7 mouse cellular contexts compared by ENCODE assay signal in genomic region chr7:102686944-102687501, GRCm38 (mm10). TPM values are rescaled to one million over a fixed set of nuclear protein-coding genes. Genes with fewer than 3 reads are reported as not detected.
DNase-seq lines count a peak whose midpoint lies in the region; ATAC-seq lines count a peak whose summit lies in the region.

Gene Trim68 (minus strand): TSS chr7:102687327.

- H3K4me2 ChIP-seq in embryonic facial prominence, embryonic 12.5 days (replicated peaks): peak within 1 kb of the TSS; percentile 53
- H3K4me2 ChIP-seq in limb, embryonic 11.5 days (ENCODE audit: low read depth, severe bottlenecking): peak within 1 kb of the TSS; percentile 58
- H3K4me2 ChIP-seq in midbrain, embryonic 14.5 days (ENCODE audit: low read length): peak within 1 kb of the TSS; percentile 65

- H3K4me1 ChIP-seq in embryonic facial prominence, embryonic 12.5 days: no peaks in the 10 kb centered on the region
- no peaks in the 10 kb centered on the region for H3K4me1 ChIP-seq in limb, embryonic 11.5 days (ENCODE audit: control insufficient read depth, insufficient read depth, low read length)
- 0 out of 2 replicates have a peak, but pooled peaks cover 3% of the 10 kb centered on the region for H3K4me1 ChIP-seq in midbrain, embryonic 14.5 days (ENCODE audit: control insufficient read depth, insufficient read depth, low read length)

- peak within 1 kb of the TSS; percentile 61; the same call in 1 of the 2 replicates for H3K27ac ChIP-seq in embryonic facial prominence, embryonic 12.5 days
- H3K27ac ChIP-seq in limb, embryonic 11.5 days (replicated peaks; ENCODE audit: low read depth, low read length): peak within 1 kb of the TSS; percentile 47; the same call in 1 of the 2 replicates
- H3K27ac ChIP-seq in midbrain, embryonic 14.5 days (replicated peaks; ENCODE audit: low read depth, low read length): peak within 1 kb of the TSS; percentile 57; the same call in 1 of the 2 replicates

- DNase-seq in adrenal gland, postnatal 25 days: peak; percentile 91
- DNase-seq in heart, adult 11 months: peak; percentile 100
- peak; percentile 86 for DNase-seq in kidney, adult 18-20 months
- DNase-seq in limb, embryonic 11.5 days (ENCODE audit: low spot score): peak; percentile 92
- peak; percentile 96 for DNase-seq in midbrain, embryonic 14.5 days
- peak; percentile 82 to 85 for DNase-seq in spleen, adult 18-20 months

- peak within 1 kb of the TSS; percentile 58 for H3K4me3 ChIP-seq in embryonic facial prominence, embryonic 12.5 days
- peak within 1 kb of the TSS; percentile 53 for H3K4me3 ChIP-seq in limb, embryonic 11.5 days (ENCODE audit: low read depth, low read length)
- peak within 1 kb of the TSS; percentile 61 for H3K4me3 ChIP-seq in midbrain, embryonic 14.5 days (replicated peaks; ENCODE audit: low read depth, low read length)

- peak; percentile 99 for ATAC-seq in embryonic facial prominence, embryonic 12.5 days (ENCODE audit: insufficient number of reproducible peaks, insufficient read depth, low FRiP score, low TSS enrichment)
- ATAC-seq in limb, embryonic 11.5 days (ENCODE audit: insufficient number of reproducible peaks, low FRiP score, low TSS enrichment, low read depth): peak; percentile 99
- peak; percentile 99 for ATAC-seq in midbrain, embryonic 14.5 days (ENCODE audit: low FRiP score, low TSS enrichment)

- WGBS in embryonic facial prominence, embryonic 12.5 days: under 1% methylated on average over 39 of the region's 40 CpGs
- WGBS in limb, embryonic 11.5 days: under 1% methylated on average over 40 of the region's 40 CpGs
- under 1% methylated on average over 40 of the region's 40 CpGs for WGBS in midbrain, embryonic 14.5 days

- H3K36me3 ChIP-seq in embryonic facial prominence, embryonic 12.5 days: no peaks in the 10 kb centered on the region
- H3K36me3 ChIP-seq in limb, embryonic 11.5 days (ENCODE audit: control insufficient read depth, insufficient read depth, low read length): no peaks in the 10 kb centered on the region
- H3K36me3 ChIP-seq in midbrain, embryonic 14.5 days (ENCODE audit: control insufficient read depth, insufficient read depth, low read length): no peaks in the 10 kb centered on the region

- no peaks in the 10 kb centered on the region for H3K27me3 ChIP-seq in embryonic facial prominence, embryonic 12.5 days
- no peaks in the 10 kb centered on the region for H3K27me3 ChIP-seq in limb, embryonic 11.5 days (ENCODE audit: control insufficient read depth, insufficient read depth, low read length)
- H3K27me3 ChIP-seq in midbrain, embryonic 14.5 days (ENCODE audit: control insufficient read depth, insufficient read depth, low read length): no peaks in the 10 kb centered on the region

- H3K9me3 ChIP-seq in embryonic facial prominence, embryonic 12.5 days: no peaks in the 10 kb centered on the region
- H3K9me3 ChIP-seq in limb, embryonic 11.5 days (ENCODE audit: control insufficient read depth, low read length): no peaks in the 10 kb centered on the region
- H3K9me3 ChIP-seq in midbrain, embryonic 14.5 days (ENCODE audit: control insufficient read depth, low read length): no peaks in the 10 kb centered on the region

- peak within 1 kb of the TSS; percentile 64 for H3K9ac ChIP-seq in embryonic facial prominence, embryonic 12.5 days
- H3K9ac ChIP-seq in limb, embryonic 11.5 days (ENCODE audit: low read length): peak within 1 kb of the TSS; percentile 77
- peak within 1 kb of the TSS; percentile 62 for H3K9ac ChIP-seq in midbrain, embryonic 14.5 days (replicated peaks; ENCODE audit: low read length)

RNA-seq across cellular contexts. Expression of gene Trim68, which starts in this region (rescaled TPM):
- total RNA-seq in adrenal gland, postnatal 25 days (2021): 13.9 and 17.4 TPM in 2 replicates
- polyA plus RNA-seq in embryonic facial prominence, embryonic 12.5 days (2016; fragmentation: Nextera tagmentation; extraction: Ambion mirVana): 16.4 and 17.4 TPM in 2 replicates
- polyA plus RNA-seq in limb, embryonic 11.5 days (2014; fragmentation: Nextera tagmentation; extraction: Ambion mirVana): 12.9 and 13.6 TPM in 2 replicates
- polyA plus RNA-seq in midbrain, embryonic 14.5 days (2014; fragmentation: Nextera tagmentation; extraction: Ambion mirVana): 6.5 and 8.1 TPM in 2 replicates

Comparison
In these comparisons a context has a peak if more than half of its experiments do, and no peak if none do; other contexts are left out.
1. Peak in every context shown above with its lines: DNase-seq, ATAC-seq, H3K4me3 ChIP-seq and H3K27ac ChIP-seq.